Mouse (Mus musculus) testis, postnatal 10 days (tissue): ENCODE measurements around the gene Nedd4.
"Not testable (repeated sequence)": the region's sequence is repeated elsewhere in the genome, so short reads cannot be mapped to it uniquely, and the experiment has no call there.

Experiments used
- DNase-seq: peaks from one replicate; pipeline ENCODE4 v3.0.0; 2021; ENCODE audit warnings: low spot score

Nedd4 gene

GRCm38 (mm10) chr9:72652961-72653360 lies 9.2 kb upstream of the Nedd4 start:
- DNase-seq = no peak

GRCm38 (mm10) chr9:72653533-72653932 lies 8.6 kb upstream of the Nedd4 start:
- no peak for DNase-seq

GRCm38 (mm10) chr9:72654593-72655242 lies 7.4 kb upstream of the Nedd4 start:
- DNase-seq = peak; percentile 87

DNA sequence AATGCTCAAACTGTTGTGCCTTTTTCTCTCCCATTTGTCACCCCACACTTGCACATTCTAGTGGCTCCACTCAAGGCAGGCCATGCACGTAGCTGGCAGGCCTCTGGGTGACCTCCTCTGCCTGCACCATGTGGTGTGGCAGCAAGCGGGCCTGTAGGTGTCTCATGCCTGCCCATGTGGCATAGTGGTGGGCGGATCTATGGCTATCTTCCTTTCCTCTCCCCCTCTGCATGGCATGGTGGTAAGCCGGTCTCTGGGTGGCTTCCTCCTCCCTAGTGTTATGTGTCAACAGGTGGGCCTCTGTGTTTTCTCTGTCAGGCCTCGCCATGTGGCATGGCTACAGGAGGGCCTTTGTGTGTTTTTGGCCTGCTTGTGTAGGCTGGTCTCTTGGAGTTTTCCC lies 6.5 kb upstream of the Nedd4 start:
- DNase-seq = no peak

DNA sequence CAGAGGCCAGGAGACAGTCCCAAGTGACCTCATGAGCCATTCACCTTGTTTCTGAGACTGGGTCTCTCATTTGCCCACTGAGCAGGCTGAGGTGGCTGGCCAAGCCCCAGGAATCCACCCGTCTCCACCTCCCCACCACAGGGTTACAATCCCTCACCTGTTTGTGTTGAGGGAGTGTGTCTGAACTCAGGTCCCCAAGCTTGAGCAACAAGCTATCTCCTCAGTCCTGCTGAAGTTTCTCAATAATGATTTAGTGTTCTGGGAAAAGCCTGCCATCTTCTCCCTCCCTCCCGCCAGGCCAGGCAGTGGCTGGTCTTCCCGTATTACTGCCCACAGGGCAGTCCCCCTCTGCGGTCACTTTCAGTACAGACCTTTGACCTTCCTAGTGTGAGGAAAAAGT lies 5.7 kb upstream of the Nedd4 start:
- DNase-seq = no peak

DNA sequence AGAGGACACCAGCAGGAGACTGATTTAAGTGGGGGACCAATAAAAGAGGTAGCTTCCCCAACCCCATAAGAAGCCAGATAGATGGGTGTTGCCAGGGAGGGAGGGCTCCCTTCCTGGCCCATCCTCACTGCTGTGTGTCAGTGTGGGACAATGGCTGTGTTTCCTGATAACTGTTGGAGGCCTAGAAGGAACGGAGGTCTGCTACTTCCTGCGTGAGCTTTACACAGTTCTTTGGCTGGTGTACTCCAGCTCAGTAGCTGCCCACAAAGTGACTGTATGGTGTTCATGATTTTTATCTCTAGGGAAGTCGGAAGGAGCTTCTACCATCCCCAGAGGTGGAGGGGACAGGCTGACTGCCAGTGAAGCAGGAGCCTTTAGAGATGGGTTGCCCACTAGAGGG lies 5.2 kb upstream of the Nedd4 start:
- no peak for DNase-seq

DNA sequence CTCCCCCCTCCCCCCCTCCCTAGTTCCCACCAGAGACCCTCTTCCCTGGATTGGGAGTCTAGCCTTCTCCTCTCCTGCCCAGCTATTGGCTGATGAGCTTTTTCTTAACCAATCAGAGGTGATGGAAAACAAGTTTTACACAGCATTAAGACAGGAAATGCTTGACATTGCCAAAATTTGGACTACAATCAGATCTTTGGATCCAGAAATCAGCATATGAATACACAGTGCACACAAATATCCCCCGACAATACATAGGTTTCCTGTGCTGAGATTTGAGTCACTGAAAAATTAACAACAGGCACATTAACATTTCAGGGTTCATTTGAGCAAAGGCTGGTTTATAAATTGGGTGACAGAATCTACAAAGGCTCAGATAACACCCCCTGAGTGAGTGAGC lies 4.5 kb upstream of the Nedd4 start:
- no peak for DNase-seq

DNA sequence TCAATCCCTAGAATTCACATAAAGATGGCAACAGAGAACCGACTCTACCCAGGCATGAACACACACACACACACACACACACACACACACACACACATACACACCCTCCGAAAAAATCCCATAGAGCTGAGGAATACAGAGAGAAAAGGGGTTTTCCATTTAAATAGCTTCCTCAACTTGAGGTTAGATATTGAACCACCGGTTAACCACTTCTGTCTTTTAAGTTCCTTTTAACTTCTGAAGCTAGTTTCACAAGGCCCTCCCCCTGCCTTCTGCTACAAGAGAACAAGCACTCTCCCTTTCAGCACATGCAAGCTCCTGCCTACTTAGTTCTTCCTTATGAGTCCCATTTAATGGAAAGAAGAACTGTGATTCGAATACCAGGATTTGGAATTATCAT lies 2.0 kb upstream of the Nedd4 start:
- no peak for DNase-seq

- no peak for DNase-seq
Observed at GRCm38 (mm10) chr9:72660911-72661310, 1.2 kb upstream of the Nedd4 start.

- DNase-seq = no peak
Observed at GRCm38 (mm10) chr9:72661561-72661894, 618 bp upstream of the Nedd4 start.

DNA sequence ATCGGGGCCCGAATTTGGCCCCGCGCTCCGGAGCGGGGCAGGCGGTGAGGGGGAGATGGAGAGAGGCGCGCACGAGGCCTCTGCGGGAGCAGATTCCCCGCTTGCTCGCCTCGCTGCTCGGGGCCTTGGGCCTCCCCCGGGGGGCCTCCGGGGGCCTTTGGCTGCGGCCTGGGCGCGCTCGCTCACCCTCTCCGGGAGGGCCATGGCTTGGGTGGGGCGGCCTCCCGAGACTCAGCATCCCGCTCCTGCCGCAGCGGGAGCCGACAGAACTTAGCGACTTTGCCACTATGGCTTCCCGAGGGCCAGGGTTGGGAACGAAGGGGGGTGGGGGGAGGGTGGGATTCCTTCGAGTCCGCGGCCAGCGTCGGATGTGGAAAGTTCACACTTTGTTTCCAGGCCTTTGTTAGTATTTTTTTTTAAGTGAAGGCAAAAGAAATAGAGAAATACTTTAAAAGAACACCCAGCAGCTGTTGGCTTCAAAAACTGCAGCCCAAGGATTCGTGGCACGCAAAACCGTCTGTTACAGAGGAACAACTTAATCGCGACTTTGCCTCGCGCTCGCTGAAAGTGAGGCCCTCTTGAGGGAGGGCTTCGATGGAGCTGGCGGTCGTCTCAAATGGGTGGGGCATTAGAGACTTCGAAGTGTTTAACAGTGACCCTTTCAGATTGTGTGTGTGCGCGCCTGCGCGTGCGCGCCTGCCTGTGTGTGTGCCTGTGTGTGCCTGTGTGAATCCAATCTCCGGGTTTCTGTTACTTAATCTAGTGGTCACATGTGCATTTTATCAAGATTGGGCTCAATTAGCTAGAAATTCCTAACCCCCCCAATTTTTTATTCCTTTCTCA lies 766 bp downstream of the Nedd4 start:
- DNase-seq = peak; percentile 88

DNA sequence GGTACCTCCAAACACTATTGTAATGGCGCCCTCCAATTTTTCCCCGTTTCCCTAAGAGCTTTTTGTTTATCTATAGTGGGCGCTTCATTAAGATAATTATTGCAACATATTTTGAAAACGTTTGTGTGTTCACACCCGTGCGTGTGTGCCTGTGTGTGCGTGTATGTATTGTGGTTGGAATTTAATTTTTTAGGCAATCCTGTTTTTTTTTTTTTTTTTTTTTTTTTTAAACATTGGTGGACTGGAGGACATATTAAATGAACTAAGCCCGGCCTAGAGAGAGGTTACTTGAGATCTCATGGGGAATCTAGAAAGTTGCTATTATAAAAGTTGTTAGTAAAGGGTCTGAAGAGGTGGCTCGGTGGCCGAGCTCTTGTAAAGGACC lies 1.4 kb downstream of the Nedd4 start:
- DNase-seq = no peak

- no peak for DNase-seq
Observed at GRCm38 (mm10) chr9:72664409-72665351, 2.5 kb downstream of the Nedd4 start.

DNA sequence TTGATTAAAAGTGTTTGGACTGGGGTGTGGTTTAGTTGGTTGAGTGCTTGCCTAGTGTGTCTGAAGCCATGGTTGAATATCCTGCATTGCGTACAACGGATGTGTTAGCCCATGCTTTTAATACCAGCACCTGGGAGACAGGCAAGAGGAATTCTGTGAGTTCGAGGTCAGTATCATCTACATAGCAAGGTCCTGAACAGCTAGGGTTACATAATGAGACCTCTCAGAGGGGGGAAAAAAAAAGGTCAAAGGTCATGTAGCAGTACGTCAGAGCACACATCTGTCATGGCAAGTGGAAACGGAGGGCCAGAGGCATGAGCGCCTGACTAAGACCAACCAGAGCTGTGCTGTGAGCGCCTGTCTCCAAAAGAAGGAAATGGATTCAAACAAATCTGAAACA lies 3.4 kb downstream of the Nedd4 start:
- no peak for DNase-seq

GRCm38 (mm10) chr9:72666352-72667021 lies 4.3 kb downstream of the Nedd4 start:
- not testable (repeated sequence) for DNase-seq

DNA sequence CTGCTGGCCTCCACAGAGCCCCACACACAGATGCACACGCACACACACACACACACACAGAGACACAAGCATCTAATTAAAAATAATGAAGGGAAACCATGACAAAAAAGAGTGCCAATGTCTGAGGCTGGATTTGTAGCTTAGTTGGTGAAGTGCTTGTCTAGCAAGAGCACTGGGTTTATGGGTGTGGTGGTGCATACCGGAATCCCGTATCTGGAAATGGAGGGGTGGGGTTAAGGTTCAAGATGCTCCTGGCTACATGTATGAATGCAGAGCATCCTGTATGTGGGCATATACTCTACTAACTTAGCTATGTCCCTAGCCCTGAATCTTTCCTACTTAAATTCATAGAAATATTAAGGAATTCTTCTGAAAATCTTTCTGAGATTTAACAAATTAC lies 5.0 kb downstream of the Nedd4 start:
- no peak for DNase-seq

DNA sequence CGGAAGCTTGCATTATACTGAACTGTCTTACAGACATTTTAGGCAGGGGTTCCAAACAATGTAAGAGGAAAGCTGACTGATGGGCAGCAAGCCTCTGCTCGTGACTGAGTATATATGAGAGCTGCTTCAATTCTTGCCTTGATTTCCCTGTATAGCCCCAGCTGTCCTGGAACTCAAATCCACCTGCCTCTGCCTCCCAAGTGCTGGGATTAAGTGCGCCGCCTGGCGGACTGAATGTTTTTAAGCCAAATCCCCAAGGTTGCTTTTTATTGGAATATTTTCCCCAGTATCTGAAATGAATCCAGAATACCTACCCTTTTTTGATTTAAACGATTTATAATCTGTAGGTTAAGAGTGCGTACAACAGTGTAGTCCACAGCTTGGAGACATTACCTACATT lies 7.2 kb downstream of the Nedd4 start:
- DNase-seq = no peak

DNA sequence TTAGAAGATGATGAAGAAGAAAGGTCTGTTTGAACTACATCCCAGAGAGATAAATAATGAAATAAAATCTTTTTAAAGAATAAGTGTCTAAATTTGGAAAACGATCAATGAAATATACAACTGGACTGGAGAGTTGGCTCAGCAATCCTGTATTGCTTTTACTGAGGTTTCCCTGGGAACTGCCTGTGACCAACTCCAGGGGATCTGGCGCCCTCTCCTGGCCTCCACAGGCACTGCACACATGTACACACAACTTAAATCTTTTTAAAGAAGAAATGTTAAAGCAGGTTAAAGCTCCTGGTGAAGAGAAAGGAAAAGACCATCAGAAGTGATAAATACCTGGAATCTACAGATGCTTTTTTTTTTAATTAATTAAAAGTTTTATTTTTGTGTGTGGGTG lies 10.2 kb downstream of the Nedd4 start:
- DNase-seq = peak; percentile 94

GRCm38 (mm10) chr9:72674957-72675744 lies 13.0 kb downstream of the Nedd4 start:
- peak; percentile 29 for DNase-seq

GRCm38 (mm10) chr9:72675745-72676200 lies 13.6 kb downstream of the Nedd4 start:
- peak; percentile 31 for DNase-seq

DNA sequence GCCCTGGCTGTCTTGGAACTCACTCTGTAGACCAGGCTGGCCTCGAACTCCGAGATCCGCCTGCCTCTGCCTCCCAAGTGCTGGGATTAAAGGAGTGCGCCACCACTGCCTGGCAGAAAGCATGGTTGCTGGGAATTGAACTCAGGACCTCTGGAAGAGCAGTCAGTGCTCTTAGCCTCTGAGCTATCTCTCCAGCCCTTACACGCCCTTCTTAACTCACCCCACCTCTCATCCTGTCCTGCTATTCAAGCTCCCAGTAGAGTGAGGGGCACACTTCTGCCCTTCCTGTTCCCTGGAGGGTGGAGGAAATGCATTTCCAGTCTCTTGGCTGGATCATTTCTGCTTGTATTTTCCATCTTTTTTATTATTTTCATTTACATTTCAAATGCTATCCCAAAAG lies 15.5 kb downstream of the Nedd4 start:
- DNase-seq = no peak
